27 mouse cellular contexts compared by ENCODE assay signal in genomic region chr6:115434054-115434453, GRCm38 (mm10).
DNase-seq lines count a peak whose midpoint lies in the region; ATAC-seq and TF ChIP-seq lines count a peak whose summit lies in the region.
"Had no signal": no experiment of that assay in that cellular context is flagged by ENCODE, and none has a peak within 500 bp of the region (broad histone marks: within the 10 kb centered on the region; RNA-seq: fewer than 3 reads in every experiment).

No protein-coding gene starts in this region.

- DNase-seq in heart, adult 2 months = no peak
- DNase-seq in heart, postnatal 25 days (ENCODE audit: low spot score) = no peak
- peak; percentile 46 for DNase-seq in MEL (ENCODE audit: low read depth, low spot score)
- DNase-seq in cerebellum, adult 11-12 months = no peak
- DNase-seq in lung, postnatal 4 days = no peak
- no peak for DNase-seq in ovary, postnatal 10 days (ENCODE audit: low spot score)
- DNase-seq: adrenal gland, postnatal 10 days; adrenal gland, postnatal 36 days; B cell, adult 2 months; cerebellum, adult 2 months; cerebellum, postnatal 10 days; cerebellum, postnatal 36 days; gastrocnemius, postnatal 10 days; heart, adult 18-20 months; heart, postnatal 14 days had no signal

- H3K36me3 ChIP-seq in heart, adult 2 months (ENCODE audit: control insufficient read depth, insufficient read depth, low read length) = peaks cover 7% of the 10 kb centered on the region
- peaks cover 0 to 36% of the 10 kb centered on the region in 2 experiments; a peak in 2 of 4 replicates for H3K36me3 ChIP-seq in MEL (ENCODE audit: control insufficient read depth in 1 of 2, insufficient read depth in 2 of 2, low read length in 2 of 2)
- H3K36me3 ChIP-seq: forebrain, embryonic 10.5 days; heart, embryonic 10.5 days; heart, embryonic 13.5 days; hindbrain, embryonic 10.5 days; hindbrain, embryonic 13.5 days; intestine, embryonic 15.5 days had no signal

- H3K27ac ChIP-seq in heart, adult 2 months = peak overlapping the region; percentile 63
- no peak overlapping the region for H3K27ac ChIP-seq in MEL (ENCODE audit: control insufficient read depth, low read depth, low read length)
- H3K27ac ChIP-seq: forebrain, embryonic 10.5 days; forebrain, embryonic 13.5 days; heart, embryonic 10.5 days; heart, embryonic 13.5 days; hindbrain, embryonic 10.5 days; hindbrain, embryonic 13.5 days; intestine, embryonic 15.5 days had no signal

- TF ChIP-seq CTCF in heart, adult 2 months (IDR thresholded peaks at IDR 0.05) = no peak
- no peak for TF ChIP-seq CTCF in MEL (IDR thresholded peaks at IDR 0.05 in 2 of 3, conservative IDR thresholded peaks at IDR 0.05 in 1 of 3; ENCODE audit: control insufficient read depth in 1 of 3, insufficient read depth in 1 of 3, low read depth in 2 of 3, low read length in 3 of 3, poor library complexity in 1 of 3, severe bottlenecking in 1 of 3)

- peak; percentile 69 for ATAC-seq in granulocyte monocyte progenitor cell, adult 5-6 weeks (replicated peaks; ENCODE audit: poor library complexity, severe bottlenecking)
- ATAC-seq: forebrain, embryonic 13.5 days; forebrain, embryonic 16.5 days; hindbrain, embryonic 16.5 days; intestine, embryonic 15.5 days; Patski had no signal

- no peak overlapping the region for H3K4me3 ChIP-seq in heart, adult 2 months
- H3K4me3 ChIP-seq in MEL (ENCODE audit: control insufficient read depth in 1 of 2, insufficient read depth in 1 of 2, low read depth in 2 of 2, low read length in 2 of 2) = no peak overlapping the region
- H3K4me3 ChIP-seq: forebrain, embryonic 10.5 days; forebrain, embryonic 13.5 days; heart, embryonic 10.5 days; heart, embryonic 13.5 days; hindbrain, embryonic 10.5 days; hindbrain, embryonic 13.5 days; intestine, embryonic 15.5 days had no signal

- no peaks in the 10 kb centered on the region for H3K27me3 ChIP-seq in heart, adult 2 months (ENCODE audit: control insufficient read depth, insufficient read depth, low read length)
- peaks cover 0 to 2% of the 10 kb centered on the region in 2 experiments; a peak in 1 of 4 replicates for H3K27me3 ChIP-seq in MEL (ENCODE audit: control insufficient read depth in 1 of 2, insufficient read depth in 2 of 2, low read length in 2 of 2)
- H3K27me3 ChIP-seq: CH12.LX; forebrain, embryonic 13.5 days; heart, embryonic 13.5 days; hindbrain, embryonic 13.5 days; intestine, embryonic 15.5 days; Patski had no signal

- 45% methylated on average over 1 of the region's 1 CpGs for WGBS in heart, adult 2 months

- no peak overlapping the region for H3K9ac ChIP-seq in heart, adult 2 months (ENCODE audit: low read depth, low read length)
- H3K9ac ChIP-seq in MEL (ENCODE audit: control insufficient read depth, low read depth, low read length, poor library complexity, severe bottlenecking) = no peak overlapping the region
- H3K9ac ChIP-seq: forebrain, embryonic 13.5 days; heart, embryonic 13.5 days; hindbrain, embryonic 13.5 days; intestine, embryonic 15.5 days had no signal

- H3K79me2 ChIP-seq in heart, adult 2 months (replicated peaks; ENCODE audit: control insufficient read depth, insufficient read depth, low read length) = no peaks in the 10 kb centered on the region
- no peaks in the 10 kb centered on the region for H3K79me2 ChIP-seq in MEL (ENCODE audit: control insufficient read depth, insufficient read depth, low read length, poor library complexity)

- no peak for TF ChIP-seq EP300 in heart, adult 2 months (IDR thresholded peaks at IDR 0.05; ENCODE audit: insufficient read depth, low read depth, low read length)
- TF ChIP-seq EP300 in MEL (IDR thresholded peaks at IDR 0.05; ENCODE audit: low read depth in 1 of 2, low read length in 2 of 2) = peak; percentile 73 to 80

- intact Hi-C loops in heart, adult 2 months (cut with DNase I) = loop anchor here (5.0 kb wide), 3 partner anchors 47 to 88 kb away; partner anchors contain the start of gene Pparg
- intact Hi-C loops in heart, postnatal 25 days (cut with DNase I) = loop anchor here (5.0 kb wide), 2 partner anchors 72 to 162 kb away; partner anchors contain the start of gene Pparg

- no peaks in the 10 kb centered on the region for H3K9me3 ChIP-seq in MEL (replicated peaks; ENCODE audit: insufficient read depth, low read length)
- H3K9me3 ChIP-seq: forebrain, embryonic 10.5 days; forebrain, embryonic 13.5 days; heart, embryonic 10.5 days; heart, embryonic 13.5 days; hindbrain, embryonic 10.5 days; hindbrain, embryonic 13.5 days; intestine, embryonic 15.5 days had no signal

- no peak for TF ChIP-seq POLR2A in heart, adult 2 months (IDR thresholded peaks at IDR 0.05; ENCODE audit: insufficient read depth, low read depth, low read length)
- TF ChIP-seq POLR2A in MEL (IDR thresholded peaks at IDR 0.05; ENCODE audit: control insufficient read depth in 1 of 2, insufficient read depth in 1 of 2, low read depth in 1 of 2, low read length in 2 of 2, poor library complexity in 1 of 2) = no peak

- H3K4me1 ChIP-seq in heart, adult 2 months (ENCODE audit: control insufficient read depth, insufficient read depth, low read length) = peaks cover 6% of the 10 kb centered on the region
- peaks cover 5 to 13% of the 10 kb centered on the region in 2 experiments; a peak in 2 of 4 replicates for H3K4me1 ChIP-seq in MEL (ENCODE audit: control insufficient read depth in 1 of 2, insufficient read depth in 2 of 2, low read length in 2 of 2)
- H3K4me1 ChIP-seq: forebrain, embryonic 10.5 days; heart, embryonic 10.5 days; heart, embryonic 13.5 days; hindbrain, embryonic 10.5 days; hindbrain, embryonic 13.5 days; intestine, embryonic 15.5 days had no signal

- no peak for TF ChIP-seq RAD21 in MEL (IDR thresholded peaks at IDR 0.05; ENCODE audit: low read depth, low read length)

TF ChIP-seq in MEL, 35 proteins besides CTCF, POLR2A, EP300 and RAD21:
- TF ChIP-seq TAL1 (IDR thresholded peaks at IDR 0.05; ENCODE audit: low read length) (peak; percentile 58), MAZ (IDR thresholded peaks at IDR 0.05; ENCODE audit: low read depth, low read length) (no peak), USF2 (IDR thresholded peaks at IDR 0.05; ENCODE audit: borderline replicate concordance in 1 of 2, insufficient read depth in 1 of 2, low read depth in 1 of 2, low read length in 2 of 2) (no peak), NELFE (IDR thresholded peaks at IDR 0.05; ENCODE audit: low read depth, low read length) (no peak), NRF1 (IDR thresholded peaks at IDR 0.05; ENCODE audit: insufficient read depth, low read depth, low read length, poor library complexity, severe bottlenecking) (no peak), TCF12 (IDR thresholded peaks at IDR 0.05; ENCODE audit: low read depth, low read length) (peak; percentile 70; the same call in 1 of the 2 replicates), MAX (IDR thresholded peaks at IDR 0.05; ENCODE audit: low read length) (no peak), JUND (IDR thresholded peaks at IDR 0.05; ENCODE audit: low read depth, low read length) (no peak), GATA1 (IDR thresholded peaks at IDR 0.05; ENCODE audit: low read depth, low read length) (peak; percentile 70), RCOR1 (IDR thresholded peaks at IDR 0.05; ENCODE audit: low read depth, low read length) (peak; percentile 9; the same call in 1 of the 2 replicates), MAFK (IDR thresholded peaks at IDR 0.05; ENCODE audit: borderline replicate concordance, low read depth, low read length) (0 out of 2 replicates have a peak, but pooled peaks have one; percentile 13), TBP (IDR thresholded peaks at IDR 0.05; ENCODE audit: low read depth, low read length) (no peak), ETS1 (IDR thresholded peaks at IDR 0.05; ENCODE audit: low read depth, low read length) (peak; percentile 36; the same call in 1 of the 2 replicates), ZNF384 (IDR thresholded peaks at IDR 0.05; ENCODE audit: low read depth, low read length) (no peak), UBTF (IDR thresholded peaks at IDR 0.05; ENCODE audit: borderline replicate concordance, insufficient read depth, low read depth, low read length) (no peak), BHLHE40 (IDR thresholded peaks at IDR 0.05; ENCODE audit: borderline replicate concordance, low read depth, low read length) (no peak), ZKSCAN1 (IDR thresholded peaks at IDR 0.05; ENCODE audit: low read depth, low read length) (no peak), ZMIZ1 (IDR thresholded peaks at IDR 0.05; ENCODE audit: low read depth, low read length) (no peak), POLR2AphosphoS2 (IDR thresholded peaks at IDR 0.05; ENCODE audit: low read length) (no peak)
